ENCODE assay signal across 8 mouse cellular contexts in the genomic region with DNA sequence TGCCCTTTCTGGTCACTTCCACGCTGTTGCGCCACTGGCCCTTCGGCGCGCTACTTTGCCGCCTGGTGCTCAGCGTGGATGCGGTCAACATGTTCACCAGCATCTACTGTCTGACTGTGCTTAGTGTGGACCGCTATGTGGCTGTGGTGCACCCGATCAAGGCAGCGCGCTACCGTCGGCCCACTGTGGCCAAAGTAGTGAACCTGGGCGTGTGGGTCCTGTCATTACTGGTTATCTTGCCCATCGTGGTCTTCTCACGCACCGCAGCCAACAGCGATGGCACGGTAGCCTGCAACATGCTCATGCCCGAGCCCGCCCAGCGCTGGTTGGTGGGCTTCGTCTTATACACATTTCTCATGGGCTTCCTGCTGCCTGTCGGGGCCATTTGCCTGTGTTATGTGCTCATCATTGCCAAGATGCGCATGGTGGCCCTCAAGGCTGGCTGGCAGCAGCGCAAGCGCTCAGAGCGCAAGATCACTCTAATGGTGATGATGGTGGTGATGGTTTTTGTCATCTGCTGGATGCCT. TPM values are rescaled to one million over a fixed set of nuclear protein-coding genes. Genes with fewer than 3 reads are reported as not detected.
A peak's percentile ranks its signal among the peaks of the same experiment; 100 is the strongest.
DNase-seq lines count a peak whose midpoint lies in the region; ATAC-seq lines count a peak whose summit lies in the region.
"Had no signal": no experiment of that assay in that cellular context is flagged by ENCODE, and none has a peak within 500 bp of the region (broad histone marks: within the 10 kb centered on the region; RNA-seq: fewer than 3 reads in every experiment).

No protein-coding gene starts in this region.

- H3K27me3 ChIP-seq in lung, embryonic 16.5 days (ENCODE audit: control insufficient read depth, insufficient read depth, low read depth, low read length), result peaks cover 35% of the 10 kb centered on the region
- peaks cover 48% of the 10 kb centered on the region for H3K27me3 ChIP-seq in forebrain, embryonic 14.5 days (replicated peaks; ENCODE audit: control insufficient read depth, insufficient read depth, low read length)
- H3K27me3 ChIP-seq in midbrain, embryonic 12.5 days, result peaks cover 56% of the 10 kb centered on the region

- WGBS in lung, embryonic 16.5 days, result 4% methylated on average over 29 of the region's 29 CpGs
- WGBS in forebrain, embryonic 14.5 days, result 2% methylated on average over 29 of the region's 29 CpGs
- 2% methylated on average over 29 of the region's 29 CpGs for WGBS in midbrain, embryonic 12.5 days

- H3K4me1 ChIP-seq in lung, embryonic 16.5 days (replicated peaks; ENCODE audit: control insufficient read depth, insufficient read depth, low read length), result peaks cover 27% of the 10 kb centered on the region
- peaks cover 17% of the 10 kb centered on the region for H3K4me1 ChIP-seq in forebrain, embryonic 14.5 days (ENCODE audit: control insufficient read depth, insufficient read depth, low read length)
- H3K4me1 ChIP-seq in midbrain, embryonic 12.5 days, result peaks cover 21% of the 10 kb centered on the region

- peak overlapping the region; percentile 46 for H3K4me3 ChIP-seq in lung, embryonic 16.5 days (ENCODE audit: low read length)
- H3K4me3 ChIP-seq in forebrain, embryonic 14.5 days (ENCODE audit: low read depth, low read length), result peak overlapping the region; percentile 49
- H3K4me3 ChIP-seq in midbrain, embryonic 12.5 days, result peak overlapping the region; percentile 51

- no peak for DNase-seq in lung, postnatal 25 days (ENCODE audit: low spot score)
- no peak for DNase-seq in forebrain, embryonic 14.5 days (ENCODE audit: low spot score)
- DNase-seq in kidney, postnatal 14 days, result peak; percentile 5
- DNase-seq in natural killer cell, adult 2 months (ENCODE audit: low spot score in 2 of 2), result no peak

- H3K27ac ChIP-seq in lung, embryonic 16.5 days (ENCODE audit: low read length), result no peak overlapping the region
- H3K27ac ChIP-seq in forebrain, embryonic 14.5 days (ENCODE audit: low read depth, low read length), result no peak overlapping the region
- H3K27ac ChIP-seq in midbrain, embryonic 12.5 days (replicated peaks), result no peak overlapping the region
- H3K27ac ChIP-seq: macrophage had no signal

- no peak overlapping the region for H3K9ac ChIP-seq in lung, embryonic 16.5 days (ENCODE audit: low read length)
- peak overlapping the region; percentile 62 for H3K9ac ChIP-seq in forebrain, embryonic 14.5 days (ENCODE audit: low read length)
- H3K9ac ChIP-seq in midbrain, embryonic 12.5 days (replicated peaks), result no peak overlapping the region; the same call in 1 of the 2 replicates

- H3K4me2 ChIP-seq in lung, embryonic 16.5 days (ENCODE audit: low read depth, low read length), result peak overlapping the region; percentile 73
- H3K4me2 ChIP-seq in forebrain, embryonic 14.5 days (ENCODE audit: low read length), result peak overlapping the region; percentile 98
- peak overlapping the region; percentile 89 for H3K4me2 ChIP-seq in midbrain, embryonic 12.5 days (replicated peaks)

- no peak for ATAC-seq in lung, embryonic 16.5 days (ENCODE audit: low read depth)
- ATAC-seq in forebrain, embryonic 14.5 days, result peak; percentile 40
- ATAC-seq in midbrain, embryonic 12.5 days (ENCODE audit: low FRiP score, low read depth), result peak; percentile 34
- no peak for ATAC-seq in activated CD4-positive, CD25-positive, alpha-beta regulatory T cell, adult 4 months

- no peaks in the 10 kb centered on the region for H3K36me3 ChIP-seq in lung, embryonic 16.5 days (ENCODE audit: control insufficient read depth, insufficient read depth, low read length)
- H3K36me3 ChIP-seq in forebrain, embryonic 14.5 days (ENCODE audit: control insufficient read depth, insufficient read depth, low read length), result no peaks in the 10 kb centered on the region
- H3K36me3 ChIP-seq in midbrain, embryonic 12.5 days, result no peaks in the 10 kb centered on the region

- H3K9me3 ChIP-seq in lung, embryonic 16.5 days (ENCODE audit: control insufficient read depth, low read length), result no peaks in the 10 kb centered on the region
- H3K9me3 ChIP-seq in forebrain, embryonic 14.5 days (replicated peaks; ENCODE audit: control insufficient read depth, low read length), result no peaks in the 10 kb centered on the region
- no peaks in the 10 kb centered on the region for H3K9me3 ChIP-seq in midbrain, embryonic 12.5 days

RNA-seq across cellular contexts. Expression of gene Sstr1, which starts 1.4 kb away (rescaled TPM):
- polyA plus RNA-seq in lung, embryonic 16.5 days (2015; fragmentation: Nextera tagmentation; extraction: Ambion mirVana), result 0.19 and 0.24 TPM in 2 replicates
- polyA plus RNA-seq in forebrain, embryonic 14.5 days (2014; fragmentation: Nextera tagmentation; extraction: Ambion mirVana), result 5.8 and 8.0 TPM in 2 replicates
- 0.76 and 0.79 TPM in 2 replicates for polyA plus RNA-seq in midbrain, embryonic 12.5 days (2016; fragmentation: Nextera tagmentation; extraction: Ambion mirVana)
- not detected for polyA plus RNA-seq in activated CD4-positive, CD25-positive, alpha-beta regulatory T cell, adult 4 months (2017; shearing (Covaris generic))
- polyA plus RNA-seq: macrophage had no signal

RNA-seq across cellular contexts. Expression of gene Clec14a, which starts 56.1 kb away (rescaled TPM):
- 47.9 and 48.7 TPM in 2 replicates for polyA plus RNA-seq in lung, embryonic 16.5 days (2015; fragmentation: Nextera tagmentation; extraction: Ambion mirVana)
- polyA plus RNA-seq in forebrain, embryonic 14.5 days (2014; fragmentation: Nextera tagmentation; extraction: Ambion mirVana), result 5.6 and 5.9 TPM in 2 replicates
- polyA plus RNA-seq in midbrain, embryonic 12.5 days (2016; fragmentation: Nextera tagmentation; extraction: Ambion mirVana), result 6.7 and 7.4 TPM in 2 replicates
- polyA plus RNA-seq in activated CD4-positive, CD25-positive, alpha-beta regulatory T cell, adult 4 months (2017; shearing (Covaris generic)), result not detected
- polyA plus RNA-seq: macrophage had no signal

Comparison
In these comparisons a context has a peak if more than half of its experiments do, and no peak if none do; other contexts are left out.
1. ATAC-seq: peak in forebrain, embryonic 14.5 days (single experiment) and midbrain, embryonic 12.5 days (single experiment); none in lung, embryonic 16.5 days (single experiment) and activated CD4-positive, CD25-positive, alpha-beta regulatory T cell, adult 4 months (single experiment).
2. Peak in every context shown above with its lines, with median percentiles within 50 percentile points of each other: H3K4me2 ChIP-seq and H3K4me3 ChIP-seq.